In genomic region chr15:87876286-87876899, GRCm38 (mm10) we compare ENCODE assay signal across 25 mouse cellular contexts.
A peak's percentile ranks its signal among the peaks of the same experiment; 100 is the strongest.
DNase-seq lines count a peak whose midpoint lies in the region; ATAC-seq lines count a peak whose summit lies in the region.
"Had no signal": no experiment of that assay in that cellular context is flagged by ENCODE, and none has a peak within 500 bp of the region (broad histone marks: within the 10 kb centered on the region; RNA-seq: fewer than 3 reads in every experiment).

No protein-coding gene starts in this region.

- H3K4me1 ChIP-seq in forebrain, embryonic 13.5 days, result 0 out of 2 replicates have a peak, but pooled peaks cover 5% of the 10 kb centered on the region
- H3K4me1 ChIP-seq in forebrain, embryonic 12.5 days, result no peaks in the 10 kb centered on the region
- peaks cover 15% of the 10 kb centered on the region for H3K4me1 ChIP-seq in forebrain, embryonic 16.5 days (replicated peaks; ENCODE audit: control insufficient read depth, insufficient read depth, low read length)
- H3K4me1 ChIP-seq: heart, embryonic 10.5 days; hindbrain, embryonic 12.5 days; neural tube, embryonic 15.5 days had no signal

- no peaks in the 10 kb centered on the region for H3K9me3 ChIP-seq in forebrain, embryonic 13.5 days (replicated peaks)
- H3K9me3 ChIP-seq in forebrain, embryonic 12.5 days, result no peaks in the 10 kb centered on the region
- no peaks in the 10 kb centered on the region for H3K9me3 ChIP-seq in forebrain, embryonic 16.5 days (ENCODE audit: control insufficient read depth, low read length)
- H3K9me3 ChIP-seq: heart, embryonic 10.5 days; hindbrain, embryonic 12.5 days; neural tube, embryonic 15.5 days had no signal

- no peaks in the 10 kb centered on the region for H3K27me3 ChIP-seq in forebrain, embryonic 13.5 days
- 0 out of 2 replicates have a peak, but pooled peaks cover 3% of the 10 kb centered on the region for H3K27me3 ChIP-seq in forebrain, embryonic 12.5 days
- no peaks in the 10 kb centered on the region for H3K27me3 ChIP-seq in forebrain, embryonic 16.5 days (replicated peaks; ENCODE audit: control insufficient read depth, insufficient read depth, low read length)
- H3K27me3 ChIP-seq: neural tube, embryonic 15.5 days had no signal

- H3K4me2 ChIP-seq in forebrain, embryonic 13.5 days, result no peak overlapping the region
- H3K4me2 ChIP-seq in forebrain, embryonic 12.5 days, result no peak overlapping the region
- no peak overlapping the region for H3K4me2 ChIP-seq in forebrain, embryonic 16.5 days (ENCODE audit: low read length)
- H3K4me2 ChIP-seq: hindbrain, embryonic 12.5 days; neural tube, embryonic 15.5 days had no signal

- DNase-seq in layer of hippocampus, postnatal 14 days (ENCODE audit: low spot score in 2 of 2), result peak; percentile 9 to 12
- DNase-seq in layer of hippocampus, postnatal 10 days (ENCODE audit: low spot score in 2 of 2), result no peak
- peak; percentile 28 for DNase-seq in brain, adult 2 months (ENCODE audit: low read depth, low spot score)
- DNase-seq in gastrocnemius, postnatal 4 days (ENCODE audit: low spot score in 2 of 2), result no peak
- DNase-seq: adrenal gland, postnatal 25 days; cerebellum, adult 9-11 months; gastrocnemius, postnatal 14 days; heart, adult 11 months; heart, postnatal 36 days; kidney, adult 9 months; kidney, postnatal 10 days; liver; lung, adult 2 months; lung, postnatal 10 days; midbrain, embryonic 14.5 days had no signal

- no peak overlapping the region for H3K9ac ChIP-seq in forebrain, embryonic 13.5 days
- no peak overlapping the region for H3K9ac ChIP-seq in forebrain, embryonic 12.5 days
- H3K9ac ChIP-seq in forebrain, embryonic 16.5 days (replicated peaks; ENCODE audit: low read depth, low read length), result no peak overlapping the region
- H3K9ac ChIP-seq: hindbrain, embryonic 12.5 days; liver, embryonic 14.5 days; neural tube, embryonic 15.5 days had no signal

- no peak overlapping the region for H3K4me3 ChIP-seq in forebrain, embryonic 13.5 days
- no peak overlapping the region for H3K4me3 ChIP-seq in forebrain, embryonic 12.5 days (replicated peaks)
- H3K4me3 ChIP-seq in forebrain, embryonic 16.5 days (replicated peaks; ENCODE audit: low read length), result no peak overlapping the region
- H3K4me3 ChIP-seq: erythroblast, embryonic 14.5 days; heart, embryonic 10.5 days; hindbrain, embryonic 12.5 days; neural tube, embryonic 15.5 days had no signal

- 69% methylated on average over 9 of the region's 9 CpGs for WGBS in forebrain, embryonic 13.5 days
- 84% methylated on average over 9 of the region's 9 CpGs for WGBS in forebrain, embryonic 12.5 days
- WGBS in forebrain, embryonic 16.5 days, result 53% methylated on average over 9 of the region's 9 CpGs

- no peaks in the 10 kb centered on the region for H3K36me3 ChIP-seq in forebrain, embryonic 13.5 days (ENCODE audit: poor library complexity, severe bottlenecking)
- no peaks in the 10 kb centered on the region for H3K36me3 ChIP-seq in forebrain, embryonic 12.5 days (replicated peaks)
- no peaks in the 10 kb centered on the region for H3K36me3 ChIP-seq in forebrain, embryonic 16.5 days (ENCODE audit: control insufficient read depth, insufficient read depth)
- H3K36me3 ChIP-seq: heart, embryonic 10.5 days; hindbrain, embryonic 12.5 days; neural tube, embryonic 15.5 days had no signal

- H3K27ac ChIP-seq in forebrain, embryonic 13.5 days, result peak overlapping the region; percentile 52; the same call in 1 of the 2 replicates
- H3K27ac ChIP-seq in forebrain, embryonic 12.5 days, result no peak overlapping the region
- H3K27ac ChIP-seq in forebrain, embryonic 16.5 days (ENCODE audit: low read length), result peak overlapping the region; percentile 27
- H3K27ac ChIP-seq: heart, embryonic 10.5 days; hindbrain, embryonic 12.5 days; liver, embryonic 14.5 days; macrophage; neural tube, embryonic 15.5 days had no signal

- ATAC-seq in forebrain, embryonic 13.5 days, result peak; percentile 85
- ATAC-seq in forebrain, embryonic 12.5 days (ENCODE audit: low FRiP score), result no peak
- ATAC-seq in forebrain, embryonic 16.5 days, result peak; percentile 94
- ATAC-seq: intestine, postnatal 0 days had no signal

Comparison
In these comparisons a context has a peak if more than half of its experiments do, and no peak if none do; other contexts are left out.
1. DNase-seq: peak in layer of hippocampus, postnatal 14 days (2 of 2) and brain, adult 2 months (single experiment); none in layer of hippocampus, postnatal 10 days (0 of 2) and gastrocnemius, postnatal 4 days (0 of 2).